In the genomic region with DNA sequence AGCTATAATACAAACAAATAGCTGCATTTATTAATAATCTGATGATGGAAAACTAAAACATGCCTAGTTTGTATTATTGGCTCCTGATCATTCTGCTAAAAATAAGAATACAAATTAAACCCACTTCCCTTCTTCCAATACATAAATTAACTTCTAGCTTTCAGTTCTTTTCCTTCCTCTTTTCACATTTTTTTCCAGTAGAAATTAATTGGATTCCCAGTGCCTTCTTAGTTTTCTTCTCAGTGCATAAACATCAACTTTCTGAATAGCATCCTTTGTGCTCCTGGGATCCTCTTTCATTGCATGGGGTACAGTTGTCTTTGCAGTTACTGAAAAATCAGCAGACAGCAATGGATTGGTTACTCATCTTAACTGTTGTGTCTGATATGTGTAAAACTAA, we compare ENCODE assay signal across 17 mouse cellular contexts.
"Had no signal": no experiment of that assay in that cellular context is flagged by ENCODE, and none has a peak within 500 bp of the region (broad histone marks: within the 10 kb centered on the region; RNA-seq: fewer than 3 reads in every experiment).

No protein-coding gene starts in this region.

- ATAC-seq: liver, embryonic 12.5 days; liver, postnatal 0 days; lung, postnatal 0 days; midbrain, embryonic 13.5 days; midbrain, embryonic 15.5 days; midbrain, embryonic 16.5 days had no signal

- DNase-seq: left cerebral cortex, postnatal 4 days; liver; liver, embryonic 13.5 days; liver, postnatal 0 days; lung, adult 18-20 months; lung, adult 2 months; lung, embryonic 14.5 days; lung, postnatal 10 days; lung, postnatal 14 days; lung, postnatal 36 days; lung, postnatal 4 days; midbrain, embryonic 14.5 days had no signal
